Mouse (Mus musculus) myocyte (in vitro differentiated cells): Measurements from ENCODE around the gene Erg.

Source experiments
- E2F4 ChIP-seq: IDR thresholded peaks from one replicate; pipeline ENCODE4 v1.6.1; 2011; ENCODE audit warnings: mild to moderate bottlenecking, control low read depth, moderate library complexity; ENCODE audit not compliant: insufficient read depth
- MAX ChIP-seq: IDR thresholded peaks from one replicate; pipeline ENCODE4 v1.6.1; 2011; ENCODE audit warnings: low read depth, mild to moderate bottlenecking, control low read depth
- MYOD1 ChIP-seq, 3 experiments: IDR thresholded peaks; one replicate each; pipeline ENCODE4 v1.6.1; 2011; ENCODE audit warnings: control low read depth in 2 of 3, low read depth in 2 of 3, mild to moderate bottlenecking in 2 of 3, moderate library complexity in 1 of 3; ENCODE audit not compliant: insufficient read length in 2 of 3, control insufficient read depth in 1 of 3
- POLR2A ChIP-seq: IDR thresholded peaks from one replicate; pipeline ENCODE4 v1.6.1; 2011; ENCODE audit warnings: low read depth, mild to moderate bottlenecking, control low read depth, moderate library complexity; ENCODE audit not compliant: insufficient read length
- POLR2AphosphoS2 ChIP-seq: IDR thresholded peaks from one replicate; pipeline ENCODE4 v1.6.1; 2011; ENCODE audit warnings: low read depth, control low read depth; ENCODE audit not compliant: insufficient read length
- REST ChIP-seq: IDR thresholded peaks from one replicate; pipeline ENCODE4 v1.6.1; 2011; ENCODE audit warnings: mild to moderate bottlenecking, control low read depth, moderate library complexity; ENCODE audit not compliant: insufficient read depth, insufficient read length
- TCF12 ChIP-seq: IDR thresholded peaks from one replicate; pipeline ENCODE4 v1.6.1; 2011; ENCODE audit warnings: mild to moderate bottlenecking, control low read depth; ENCODE audit not compliant: poor library complexity, insufficient read depth, severe bottlenecking
- USF1 ChIP-seq: IDR thresholded peaks from one replicate; pipeline ENCODE4 v1.6.1; 2011; ENCODE audit warnings: low read depth, mild to moderate bottlenecking, control low read depth, moderate library complexity

- TF ChIP-seq MAX (no peak), USF1 (no peak), POLR2A (no peak), POLR2AphosphoS2 (no peak), REST (no peak), MYOD1 (IDR thresholded peaks at IDR 0.05; ENCODE audit: control insufficient read depth in 1 of 3, insufficient read length in 2 of 3, low read depth in 2 of 3) (no peak), TCF12 (no peak), E2F4 (no peak)
Observed at GRCm38 (mm10) chr16:95349344-95349743, 237.0 kb downstream of the Erg start.
